Mouse (Mus musculus) regulatory T cell (primary cell): ENCODE data around the gene Galns.

Experiments used
- in situ Hi-C: fragments of 300-600 bp; cut with MboI, MseI; formaldehyde crosslinking; loops from one replicate; pipeline ENCODE4 v1.15.1; 2025; ENCODE audit warnings: high pct_unique_total_duplicates

Galns gene

DNA sequence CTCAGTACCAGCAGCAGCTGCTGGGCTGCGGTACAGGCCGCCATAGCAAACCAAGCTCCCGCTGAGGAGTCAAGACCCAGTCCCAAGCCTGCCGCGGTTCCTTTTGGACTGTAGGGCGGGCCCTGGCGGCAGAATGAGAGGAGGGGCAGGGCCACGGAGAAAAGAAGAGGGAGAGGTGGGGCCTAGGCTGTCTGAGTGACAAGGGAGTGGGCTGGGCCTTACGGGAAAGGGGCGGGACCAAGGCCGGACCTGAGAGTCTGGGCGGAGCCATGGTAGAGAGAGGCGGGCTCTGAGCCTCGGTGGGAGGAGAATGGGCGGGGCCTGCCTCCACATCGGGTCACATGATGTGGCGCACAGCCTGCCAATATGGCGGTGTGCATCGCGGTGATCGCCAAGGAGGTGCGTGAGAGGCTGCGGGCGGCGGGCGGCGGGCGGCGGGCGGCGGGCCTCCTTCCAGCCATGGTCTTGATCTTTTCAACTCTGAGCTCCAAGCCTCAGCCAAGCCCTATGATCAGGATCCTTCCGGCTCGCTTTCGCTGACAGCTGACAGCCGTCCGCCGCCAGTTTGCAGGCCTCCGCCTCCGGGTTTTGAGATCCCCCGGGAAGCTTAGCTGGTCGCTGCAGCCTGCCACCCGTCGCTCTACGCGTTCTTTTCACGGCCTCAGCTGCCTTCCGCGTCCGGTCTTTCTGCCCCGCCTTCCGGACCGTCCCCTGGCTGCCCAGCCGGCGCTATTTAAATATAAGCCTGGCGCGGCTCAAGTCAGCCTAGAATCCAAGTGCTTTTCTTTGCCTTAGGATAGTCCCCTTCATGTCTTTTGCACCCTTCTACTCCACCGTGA lies at the start of gene Galns, which contains the start of gene Trappc2l:
TSS of gene Galns (minus strand) at position 169 of the 839 bp plus-strand sequence.
TSS of gene Trappc2l (plus strand) at position 346 of the 839 bp plus-strand sequence.
- in situ Hi-C loops: loop anchor here (5.0 kb wide), 1 partner anchor 329 kb away; the partner anchor contains the start of gene Zfpm1

DNA sequence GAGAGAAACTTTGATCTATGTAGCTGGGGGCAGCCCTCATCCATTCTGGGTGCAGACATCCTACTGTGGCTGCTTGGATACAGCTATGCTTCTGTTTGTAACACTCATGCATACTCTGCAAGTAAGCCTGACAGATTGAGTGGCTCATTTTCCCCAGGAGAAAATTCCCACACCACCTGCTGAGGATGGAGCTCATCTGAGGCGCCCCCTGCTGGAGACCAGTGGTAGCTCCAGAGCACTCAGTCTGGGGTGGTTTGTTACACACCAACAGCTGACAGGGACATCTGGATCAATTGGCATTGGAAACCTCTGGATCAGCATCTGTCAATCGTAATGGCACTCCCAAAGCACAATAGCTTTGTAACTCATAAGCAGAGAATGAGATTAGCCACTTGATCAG lies 48.8 kb upstream of the Galns start:
- in situ Hi-C loops: no loop called here

GRCm38 (mm10) chr8:122658807-122659160 lies 47.5 kb upstream of the Galns start:
- in situ Hi-C loops: no loop called here

GRCm38 (mm10) chr8:122658149-122658806 lies 47.0 kb upstream of the Galns start:
- in situ Hi-C loops: no loop called here

DNA sequence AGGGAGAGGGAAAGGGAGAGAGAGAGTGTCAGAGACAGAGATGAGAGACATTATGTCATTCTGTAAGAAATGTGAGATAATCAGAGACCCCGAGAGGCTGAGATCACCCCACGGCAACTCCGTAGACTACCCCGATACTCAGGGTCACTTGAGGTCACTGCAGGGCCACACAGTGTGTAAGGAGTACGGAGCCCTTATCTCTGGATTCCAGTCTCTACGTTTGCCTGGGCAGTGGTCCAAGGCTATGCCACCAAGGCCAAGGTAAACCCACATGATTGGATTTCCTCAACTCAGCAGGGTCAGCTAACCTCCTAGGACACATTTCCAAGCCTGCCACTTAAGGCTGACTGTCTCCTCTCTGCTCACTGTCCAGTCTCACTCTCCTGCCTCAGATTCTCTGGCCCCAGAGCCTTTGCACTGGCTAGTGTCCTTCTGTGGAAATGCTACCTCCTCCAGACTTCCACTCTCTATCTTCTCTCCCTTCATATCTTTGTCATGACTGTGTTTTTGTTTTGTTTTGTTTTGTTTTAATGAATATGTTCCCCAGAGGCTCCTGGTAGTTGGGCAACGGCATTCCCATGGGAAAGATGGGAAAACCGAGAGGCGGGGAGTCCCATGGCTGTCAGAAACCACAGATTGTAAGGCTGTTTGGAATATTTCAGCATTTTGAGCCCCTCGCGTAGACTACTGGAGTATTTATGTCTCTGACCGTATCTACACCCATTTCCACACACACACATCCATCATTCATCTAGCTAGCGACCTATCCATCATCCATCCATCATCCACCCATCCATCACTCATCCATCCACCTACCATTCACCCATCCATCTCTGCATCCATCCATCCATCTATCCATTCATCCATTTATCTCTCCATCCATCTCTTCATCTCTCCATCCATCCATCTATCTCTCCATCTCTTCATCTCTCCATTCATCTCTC lies 45.1 kb upstream of the Galns start:
- in situ Hi-C loops: no loop called here

DNA sequence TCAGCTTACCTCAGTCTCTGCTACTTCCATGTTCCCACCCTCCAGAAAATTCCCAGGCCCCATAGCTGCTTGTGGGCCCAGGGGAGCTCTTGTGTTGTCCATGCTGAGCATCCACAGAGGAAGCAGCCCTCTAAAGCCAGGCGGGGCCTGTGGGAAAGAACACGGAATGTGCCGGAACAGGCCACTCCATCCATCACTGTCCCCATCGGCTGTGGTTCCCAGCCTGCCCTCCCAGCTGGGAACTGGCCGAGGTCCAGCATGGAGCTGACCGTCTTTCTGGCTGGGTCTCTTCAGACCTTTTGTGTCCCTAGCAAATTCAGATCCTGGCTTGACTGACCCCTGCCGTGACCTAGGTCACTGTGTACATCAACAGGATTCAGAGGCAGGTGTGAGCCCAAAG lies 43.5 kb upstream of the Galns start:
- in situ Hi-C loops: no loop called here

- in situ Hi-C loops: no loop called here
These were observed 41.4 kb upstream of the Galns start for GRCm38 (mm10) chr8:122652643-122653042.

GRCm38 (mm10) chr8:122651326-122651921 lies 40.2 kb upstream of the Galns start:
- in situ Hi-C loops: no loop called here

DNA sequence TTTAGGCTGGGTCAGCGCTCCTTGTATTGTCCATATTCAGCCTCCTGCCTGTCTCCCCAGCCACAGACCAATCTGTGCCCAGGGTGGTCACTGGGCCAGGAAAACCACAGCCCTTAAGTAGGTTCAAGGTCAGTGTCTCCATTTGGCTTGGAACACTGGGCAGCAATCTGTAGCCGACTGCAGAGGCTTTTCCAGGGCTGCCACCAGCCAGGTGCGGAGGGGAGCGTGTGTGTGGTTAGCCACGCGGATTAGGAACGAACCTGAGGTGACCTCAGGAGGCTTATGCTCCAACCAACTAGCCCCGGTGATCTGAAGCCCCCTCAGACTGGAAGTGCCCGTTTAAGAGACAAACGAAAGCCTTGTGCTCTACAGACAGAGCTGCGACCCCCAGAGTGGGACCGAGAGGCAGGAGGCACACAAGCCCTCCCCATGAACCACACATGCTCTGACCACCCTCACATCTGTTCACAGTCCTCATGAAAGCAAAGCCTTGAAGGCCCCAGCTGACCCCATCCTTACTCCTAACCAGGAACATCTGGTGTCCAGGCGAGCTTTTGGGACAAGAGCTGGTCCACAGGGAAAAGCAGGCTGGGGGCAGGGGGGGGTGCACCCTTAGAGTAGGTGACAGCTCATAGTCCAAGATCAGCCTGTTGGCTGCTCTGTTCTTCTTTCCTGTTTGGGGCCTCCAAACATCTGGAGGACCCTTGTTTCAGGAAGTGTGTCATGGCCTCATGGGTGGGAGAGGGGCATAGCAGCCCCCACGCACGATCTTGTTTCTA lies 37.1 kb upstream of the Galns start:
- in situ Hi-C loops: no loop called here

DNA sequence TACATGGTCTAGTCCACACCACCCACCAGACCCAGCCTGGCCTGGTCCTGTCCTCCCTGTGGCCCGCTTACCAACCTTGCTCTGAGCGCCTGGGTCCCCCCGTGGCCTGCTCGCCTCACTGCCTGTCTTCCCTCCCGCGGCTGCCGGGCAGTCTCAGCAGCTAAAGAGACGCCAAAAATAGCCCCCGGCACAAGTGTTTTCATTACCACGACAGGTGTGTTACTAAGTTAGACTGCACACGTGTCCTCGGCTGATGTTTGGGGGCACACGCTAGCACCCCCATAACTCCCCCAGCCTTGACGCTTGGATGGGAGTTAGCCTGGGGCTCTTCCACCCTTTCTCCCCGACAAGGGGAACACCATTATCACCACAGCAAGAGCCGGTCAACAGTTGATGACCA lies 35.1 kb upstream of the Galns start:
- in situ Hi-C loops: no loop called here

DNA sequence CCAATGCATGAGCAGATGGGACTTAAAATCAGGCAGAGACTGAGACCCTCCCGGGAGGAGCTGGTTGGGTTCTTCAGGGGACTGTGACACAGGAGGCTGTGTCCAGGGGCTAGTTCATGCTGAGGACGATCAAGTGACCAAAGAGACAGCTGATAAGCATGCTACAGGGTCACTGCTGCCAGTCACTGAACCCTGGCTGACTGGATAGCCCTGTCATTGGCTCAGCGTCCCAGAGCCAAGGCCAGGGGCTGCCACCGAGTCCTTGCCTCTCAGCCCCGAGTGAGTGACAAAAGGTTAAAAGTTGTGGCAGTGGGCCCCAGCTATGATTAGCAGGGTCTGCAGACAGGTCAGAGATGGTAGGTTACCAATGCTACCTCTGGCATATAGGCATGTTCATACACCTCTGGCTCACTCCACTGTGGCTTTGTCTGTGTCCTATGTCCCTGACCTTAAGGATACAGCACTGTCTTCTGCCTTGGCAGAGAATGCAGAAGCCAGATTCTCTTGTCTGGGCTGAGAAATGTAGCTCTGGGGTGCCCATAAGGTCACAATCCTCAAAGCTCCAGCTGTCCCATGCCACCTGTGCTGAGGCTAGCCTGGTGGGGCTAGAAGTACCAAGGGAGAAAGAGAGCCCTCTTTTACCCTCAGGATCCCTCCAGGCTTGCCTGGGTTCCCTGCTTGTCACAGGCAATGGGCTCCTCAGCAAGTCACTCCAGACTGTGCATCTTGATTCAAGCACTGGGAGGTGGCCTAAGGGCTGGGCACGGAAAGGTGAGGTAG lies 33.1 kb upstream of the Galns start:
- in situ Hi-C loops: no loop called here

GRCm38 (mm10) chr8:122642071-122642470 lies 30.8 kb upstream of the Galns start:
- in situ Hi-C loops: no loop called here

DNA sequence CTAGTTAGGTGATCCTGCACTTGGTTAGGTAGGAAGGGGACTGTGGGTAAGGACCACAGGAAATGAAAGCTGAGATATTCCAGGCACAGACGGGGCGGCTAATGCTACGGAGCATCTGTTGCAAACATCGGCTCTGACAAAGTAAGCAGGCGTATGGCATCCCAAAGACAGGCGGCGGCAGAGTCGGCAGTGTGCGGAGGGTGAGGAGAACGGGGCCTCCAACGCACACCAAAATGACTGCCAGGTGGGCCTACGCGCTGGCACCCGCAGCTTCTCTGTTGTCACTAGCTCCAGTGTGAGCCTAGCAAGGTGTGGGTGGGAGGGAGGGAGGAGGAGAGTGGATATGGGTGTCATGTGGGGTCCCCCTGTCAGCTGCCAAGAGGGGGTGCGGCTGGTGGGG lies 30.1 kb upstream of the Galns start:
- in situ Hi-C loops: no loop called here

DNA sequence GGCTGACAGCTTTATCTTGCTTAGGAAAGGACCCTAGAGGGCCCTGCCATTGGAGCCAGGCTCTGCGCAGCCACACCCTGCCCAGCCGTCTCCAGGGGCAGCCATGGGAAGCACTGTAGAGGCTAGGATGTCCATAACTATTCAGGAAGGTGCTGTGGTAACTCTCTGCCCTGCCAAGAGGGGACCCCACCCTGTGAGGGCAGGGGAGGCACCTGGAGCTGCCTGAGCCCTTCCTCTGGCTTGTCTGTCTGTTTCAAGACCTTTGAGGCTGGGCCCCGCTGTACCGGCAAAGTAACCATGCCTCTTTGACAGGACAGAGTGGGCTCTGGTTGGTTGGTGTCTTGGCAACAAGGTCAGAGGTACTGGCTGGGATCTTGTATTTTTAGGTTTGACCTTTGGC lies 29.6 kb upstream of the Galns start:
- in situ Hi-C loops: no loop called here

DNA sequence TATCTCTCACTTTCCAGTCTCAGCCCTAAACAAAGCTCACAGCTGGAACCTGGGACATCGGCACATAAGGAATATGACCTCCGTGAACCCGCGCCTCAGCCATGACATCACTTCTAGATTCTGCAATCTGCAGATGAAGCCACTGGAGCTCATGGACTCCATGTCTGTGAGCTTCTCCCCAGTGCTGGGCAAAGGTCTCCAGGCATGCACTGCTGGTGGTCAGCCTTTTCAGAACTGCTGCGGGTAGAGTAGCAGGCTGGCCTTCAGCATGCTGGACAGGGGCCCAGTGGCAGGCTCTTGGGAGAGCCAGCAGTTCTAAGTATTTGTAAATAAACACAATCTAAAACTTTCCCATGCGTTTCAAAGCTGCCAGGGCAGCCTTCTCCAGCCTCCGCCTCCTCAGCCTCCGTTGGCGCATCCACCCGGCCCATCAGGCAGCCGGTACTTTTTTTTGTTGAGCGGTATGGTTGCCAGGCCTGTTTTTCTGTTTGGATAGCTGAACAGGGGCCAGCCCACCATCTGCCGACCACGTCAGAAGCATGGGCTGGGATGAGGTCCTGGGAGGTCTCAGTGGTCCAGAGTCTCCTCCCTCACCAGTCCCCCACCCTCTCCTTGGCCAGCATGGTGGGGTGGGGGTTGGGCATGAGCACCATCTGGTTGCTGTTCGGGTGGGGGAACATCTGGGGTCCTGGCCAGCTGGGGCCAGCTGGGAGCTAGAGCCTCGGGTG lies 28.4 kb upstream of the Galns start:
- in situ Hi-C loops: no loop called here

DNA sequence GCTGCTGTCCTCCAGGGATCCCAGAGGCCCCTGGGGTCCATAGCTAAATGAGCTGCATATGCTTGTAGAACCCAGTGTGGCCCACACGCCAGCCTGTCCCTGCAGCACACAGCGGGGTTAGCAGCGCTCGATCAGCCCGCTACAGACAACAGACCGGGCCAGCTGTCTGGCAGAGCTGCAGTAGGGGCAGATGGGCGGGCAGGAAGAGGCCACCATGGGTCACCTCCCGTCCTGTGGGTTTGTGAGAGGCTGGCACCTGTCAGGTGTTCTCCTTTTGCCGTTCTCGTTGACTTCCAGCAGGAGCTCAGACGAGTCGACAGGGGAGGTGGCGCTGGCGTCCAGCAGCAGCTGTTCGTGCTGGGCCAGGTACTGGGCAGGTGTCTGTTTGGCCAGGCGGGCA lies 27.3 kb upstream of the Galns start:
- in situ Hi-C loops: no loop called here

GRCm38 (mm10) chr8:122637230-122637629 lies 26.0 kb upstream of the Galns start:
- in situ Hi-C loops: no loop called here

DNA sequence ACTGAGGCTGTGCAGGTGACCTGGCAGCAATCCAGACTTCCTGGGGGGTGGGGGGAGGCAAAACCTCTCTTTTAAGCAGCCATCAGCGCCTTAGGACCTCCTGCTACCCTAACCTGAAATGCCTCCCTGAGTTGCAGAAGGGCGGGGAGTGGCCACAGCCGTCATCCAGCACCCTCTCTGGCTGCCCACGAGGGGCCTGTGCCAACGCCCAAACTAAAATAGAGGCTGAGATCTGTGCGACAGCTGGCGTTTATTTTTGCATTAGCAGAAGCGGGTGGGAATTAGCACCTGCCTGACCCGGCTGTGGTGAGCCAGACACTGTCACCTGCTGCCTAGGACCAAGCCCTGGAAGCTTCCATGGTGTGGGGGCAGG lies 25.5 kb upstream of the Galns start:
- in situ Hi-C loops: no loop called here
